Mouse (Mus musculus) c-Kit-positive CD71-positive TER-119-positive erythroid progenitor cells, embryonic 14.5 days (primary cell): ENCODE data around the gene Scn4a.

Experiments used
- DNase-seq: peaks from one replicate; pipeline ENCODE4 v3.0.0-alpha.2; 2013; ENCODE audit warnings: low spot score

The Scn4a gene

DNA sequence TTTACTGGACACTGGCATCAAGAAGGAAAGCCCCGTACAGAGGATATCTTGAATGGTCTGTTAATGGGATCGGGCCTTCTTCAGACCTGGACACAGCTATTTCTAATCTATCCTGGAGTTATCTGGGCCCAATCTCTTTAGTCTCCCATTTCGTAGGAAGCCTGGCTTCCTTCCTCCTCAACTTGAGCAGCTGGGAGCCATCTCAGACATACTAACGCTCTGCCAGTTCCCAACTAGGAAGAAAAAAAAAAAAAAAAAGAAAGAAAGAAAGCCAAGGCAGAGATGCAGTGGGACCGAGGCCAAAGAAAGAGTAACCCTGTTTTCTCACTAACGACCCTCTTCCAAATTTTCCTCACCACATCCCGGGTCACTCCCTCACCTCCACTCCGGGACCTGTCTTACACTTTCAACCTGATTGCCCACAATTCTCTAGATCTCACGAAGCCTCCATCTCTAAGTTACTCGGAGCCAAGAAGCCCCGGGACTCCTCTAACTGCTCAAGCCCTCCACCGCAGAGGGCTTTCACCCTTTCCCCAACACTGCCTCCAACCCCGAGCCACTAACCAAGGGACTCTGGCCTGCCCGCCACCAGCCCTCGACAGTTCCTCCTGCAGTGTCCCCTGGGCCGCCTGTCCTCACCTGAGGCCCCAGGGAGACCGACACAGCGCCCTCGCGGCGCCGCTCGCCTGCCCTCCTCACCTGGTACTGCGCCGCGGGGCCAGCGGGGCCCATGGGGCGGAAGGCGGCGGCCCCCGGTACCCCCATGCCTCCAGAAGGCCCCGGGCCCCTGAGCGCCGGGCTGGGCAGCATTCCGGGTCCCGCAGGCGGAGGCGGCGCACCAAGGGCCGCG, 81.1 kb downstream of the Scn4a start:
- peak; percentile 28 for DNase-seq

DNA sequence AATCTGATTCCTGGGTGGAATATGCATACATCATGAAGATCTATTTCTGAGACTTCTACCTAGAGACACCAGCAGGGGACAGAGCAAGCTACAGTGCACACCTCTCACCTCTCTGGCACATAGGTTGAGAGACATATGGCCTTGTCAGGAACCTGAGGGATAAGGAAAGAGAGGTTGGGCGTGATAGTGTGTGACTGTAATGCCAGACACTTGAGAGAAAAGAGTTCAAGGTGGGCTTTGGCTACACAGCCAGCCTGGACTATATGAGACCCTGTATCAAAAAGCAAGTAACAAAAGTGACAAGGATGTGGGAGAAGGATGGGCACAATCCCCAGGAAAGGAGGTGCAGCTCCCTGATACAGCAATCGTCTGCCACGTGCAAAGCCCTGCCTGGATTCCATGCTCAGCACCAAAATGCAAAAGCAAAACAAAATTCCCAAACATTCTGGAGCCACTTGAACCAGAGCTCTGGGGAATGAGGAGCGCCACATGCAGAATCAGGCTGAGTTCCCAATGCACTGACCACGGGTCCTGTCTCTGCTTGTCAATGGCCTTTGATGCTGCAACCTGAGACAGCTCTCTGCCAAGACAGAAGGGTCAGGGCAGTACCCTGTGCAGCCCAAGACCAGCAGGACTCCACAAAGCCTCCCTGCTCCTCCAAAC, 81.8 kb downstream of the Scn4a start:
- no peak for DNase-seq

DNA sequence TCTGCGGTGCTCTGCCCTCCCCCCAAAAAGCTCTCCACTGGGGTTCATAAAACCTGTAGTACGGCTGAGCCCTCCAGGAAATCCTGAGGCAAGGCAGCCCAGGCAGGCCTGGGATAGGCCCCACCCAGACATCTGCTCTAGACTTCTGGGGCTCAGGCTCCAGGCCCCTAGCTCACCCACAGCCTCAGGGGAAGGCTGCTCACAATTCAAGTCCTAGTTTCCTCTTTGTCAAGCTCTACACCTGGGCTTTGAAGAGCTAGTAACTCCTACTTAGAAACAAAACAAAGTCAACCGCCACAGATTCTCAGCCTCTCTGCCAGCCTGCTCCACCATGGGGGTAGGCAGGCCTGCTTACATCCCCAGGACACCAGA, 84.0 kb downstream of the Scn4a start:
- no peak for DNase-seq
